Mouse (Mus musculus): Measurements from ENCODE around the gene Ttc39a. TPM values are rescaled to one million over a fixed set of nuclear protein-coding genes. Genes with fewer than 3 reads are reported as not detected.

The Ttc39a gene
- total RNA-seq, 2 experiments from 2014 or later, result 10.8 to 17.4 TPM

DNA sequence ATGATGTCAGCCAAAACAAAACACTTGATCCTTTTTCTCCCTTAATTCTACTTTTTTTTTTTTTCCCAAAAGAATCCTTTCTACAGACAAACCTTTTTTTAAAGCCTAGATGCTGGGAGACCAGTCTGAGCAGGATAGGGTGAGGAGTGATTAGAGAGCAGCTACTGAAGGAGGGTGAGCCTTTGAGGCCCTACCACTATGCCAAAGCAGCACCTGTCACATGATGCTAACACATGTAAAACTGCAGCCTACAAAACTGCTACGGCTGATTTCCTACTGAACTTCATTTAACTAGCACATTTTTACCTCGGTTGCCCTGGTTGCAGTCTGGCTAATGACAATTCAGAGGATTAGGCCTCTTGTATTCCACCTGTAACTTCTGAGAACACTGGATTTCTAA is 38.5 kb downstream of the Ttc39a start:
- ATAC-seq (replicated peaks; ENCODE audit: low FRiP score, poor library complexity, severe bottlenecking), result peak; percentile 38

DNA sequence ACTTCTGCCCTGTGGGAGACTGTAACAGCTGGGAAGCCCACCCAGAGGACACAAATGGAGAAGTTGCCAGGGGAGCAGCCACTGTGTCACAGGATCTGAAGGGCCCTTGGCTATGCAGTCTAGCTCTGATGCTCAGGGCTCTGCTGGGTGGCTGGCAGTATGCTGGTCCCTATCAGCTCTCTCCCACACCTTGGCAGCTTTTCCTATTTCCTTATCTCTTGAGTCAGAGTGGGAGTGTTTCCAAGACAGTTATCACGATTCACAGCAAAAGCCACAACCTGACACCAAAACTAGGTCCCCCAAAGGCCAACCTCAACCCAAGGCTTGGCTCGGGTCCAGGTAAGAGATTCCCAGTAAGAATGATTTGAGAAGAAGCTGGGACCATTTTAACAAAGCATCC is 39.0 kb downstream of the Ttc39a start:
- peak; percentile 83 for ATAC-seq (replicated peaks; ENCODE audit: low FRiP score, poor library complexity, severe bottlenecking)

DNA sequence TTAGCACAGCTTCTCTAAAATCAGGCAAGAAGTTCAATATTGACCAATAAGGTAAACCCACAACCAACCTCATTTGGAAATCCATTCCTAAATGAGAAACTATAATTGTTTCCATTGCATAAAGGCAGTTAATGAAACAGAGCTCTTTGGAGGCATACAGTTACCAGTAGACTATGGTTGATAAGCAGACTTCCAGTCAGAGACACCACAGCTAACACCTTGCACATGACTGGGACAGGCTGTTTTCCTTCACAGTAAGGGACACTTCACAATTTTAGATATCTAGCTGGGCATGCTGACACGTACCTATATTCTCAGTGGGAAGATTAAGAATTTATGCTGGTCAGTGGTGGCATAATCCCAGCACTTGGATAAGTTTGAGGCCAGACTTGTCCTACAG is 39.5 kb downstream of the Ttc39a start:
- peak; percentile 46 for ATAC-seq (replicated peaks; ENCODE audit: low FRiP score, poor library complexity, severe bottlenecking)

DNA sequence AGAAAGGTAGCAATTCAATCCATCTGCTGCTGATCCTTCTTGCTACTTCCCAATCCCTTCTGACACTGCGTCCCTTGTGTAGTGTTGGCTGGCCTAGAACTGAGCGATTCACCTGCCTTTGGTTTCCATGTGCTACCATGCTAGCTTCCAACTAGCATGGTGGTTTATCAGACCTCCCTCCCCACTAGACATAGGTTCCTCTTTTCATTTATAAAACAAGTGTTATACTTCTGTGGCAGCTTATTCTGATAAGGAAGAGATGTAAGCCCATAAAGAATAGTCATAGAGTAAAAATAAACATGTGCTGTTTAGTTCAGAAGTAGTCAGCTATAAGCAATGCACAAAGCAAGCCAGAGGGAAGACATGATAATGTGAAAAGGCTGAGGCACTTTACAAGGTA is 42.1 kb downstream of the Ttc39a start:
- ATAC-seq (replicated peaks; ENCODE audit: low FRiP score, poor library complexity, severe bottlenecking), result no peak

DNA sequence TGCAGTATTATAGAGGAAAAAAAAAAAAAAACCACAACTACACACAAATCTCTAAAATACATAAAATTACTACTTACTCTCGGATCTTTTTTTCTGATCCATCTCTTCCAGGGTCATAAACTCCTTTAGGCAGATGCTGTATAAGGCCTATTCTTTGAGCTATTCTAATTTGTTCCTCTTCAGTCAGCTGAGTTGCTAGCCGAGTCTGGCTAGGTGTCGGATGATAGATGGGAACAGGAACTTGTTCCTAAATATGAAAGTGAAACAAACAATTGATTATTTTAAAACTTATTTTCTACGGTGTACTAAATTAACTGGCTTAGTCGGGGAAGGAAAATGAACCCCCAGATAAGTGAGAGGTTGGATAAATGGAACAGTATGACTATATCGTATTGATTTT is 50.4 kb downstream of the Ttc39a start:
- ATAC-seq (replicated peaks; ENCODE audit: low FRiP score, poor library complexity, severe bottlenecking), result no peak

DNA sequence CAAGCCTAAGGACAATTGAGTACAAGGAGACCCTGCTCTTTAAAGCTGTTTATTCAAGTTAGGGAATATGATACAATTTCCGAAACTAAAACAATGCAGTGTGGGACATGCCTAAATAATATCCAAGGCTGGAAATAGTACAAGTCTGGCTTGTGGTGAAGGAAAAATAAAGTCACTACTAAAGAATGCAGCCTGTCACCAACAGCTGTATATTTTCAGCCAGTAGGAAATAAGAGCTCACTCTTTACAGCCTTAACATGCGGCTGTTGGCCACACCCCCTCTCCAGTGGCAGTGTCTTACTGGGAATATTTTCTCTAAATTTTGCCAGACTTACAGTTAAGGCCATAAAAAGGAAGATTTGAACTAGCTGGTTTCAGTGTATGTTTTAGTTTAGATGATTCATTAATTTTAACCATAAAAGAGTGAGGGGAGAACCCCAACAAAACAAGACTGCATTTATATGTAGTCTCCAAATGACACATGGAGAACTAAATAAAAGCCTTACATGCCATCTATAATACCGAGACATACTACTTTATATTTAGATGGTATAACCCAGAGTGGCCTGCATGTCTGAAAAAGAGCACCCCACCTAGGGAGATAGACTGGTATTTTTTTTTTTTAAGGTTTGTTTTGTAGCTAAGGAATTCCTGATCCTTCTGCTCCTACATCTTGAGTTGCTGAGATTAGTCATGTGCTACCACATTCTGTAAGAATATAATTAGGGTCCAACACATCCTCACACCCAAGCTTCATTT is 54.2 kb downstream of the Ttc39a start:
- no peak for ATAC-seq (replicated peaks; ENCODE audit: low FRiP score, poor library complexity, severe bottlenecking)

DNA sequence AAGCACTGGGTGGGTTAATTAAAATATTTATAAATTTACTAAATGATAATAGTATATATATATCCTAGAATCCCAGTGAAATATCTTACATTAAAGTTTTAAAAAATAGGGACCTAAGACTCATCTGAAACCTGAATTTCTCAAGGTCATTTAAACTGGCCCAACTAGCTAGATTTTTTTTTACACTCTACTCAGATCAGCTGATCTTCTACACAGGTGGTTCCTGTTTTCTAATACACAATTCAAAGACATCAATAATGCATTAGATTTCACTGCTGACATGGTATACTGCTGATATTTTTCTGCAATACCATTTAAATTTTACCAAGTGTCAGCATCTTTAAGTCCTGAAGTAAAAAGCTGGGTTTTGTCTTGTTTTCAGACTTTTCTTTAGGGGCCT is 57.5 kb downstream of the Ttc39a start:
- no peak for ATAC-seq (replicated peaks; ENCODE audit: low FRiP score, poor library complexity, severe bottlenecking)

DNA sequence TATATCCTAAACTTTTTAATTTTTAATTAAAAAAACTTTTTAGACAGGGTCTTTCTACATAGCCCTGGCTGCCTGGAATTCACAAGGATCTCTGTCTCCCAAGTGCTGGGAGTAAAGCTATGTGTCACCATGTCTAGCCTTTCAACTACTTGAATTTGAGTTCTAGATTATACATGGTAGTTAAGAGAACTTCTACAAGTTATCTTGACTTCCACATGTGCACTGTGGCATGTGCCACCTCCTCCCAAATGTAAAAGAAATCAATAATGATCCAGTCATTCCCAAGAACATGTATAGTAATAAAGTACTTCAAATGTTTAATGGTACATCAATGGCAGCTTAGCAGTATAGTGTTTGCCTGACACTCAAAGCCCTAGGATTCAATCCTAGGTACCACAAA is 61.3 kb downstream of the Ttc39a start:
- peak; percentile 72 for ATAC-seq (replicated peaks; ENCODE audit: low FRiP score, poor library complexity, severe bottlenecking)

DNA sequence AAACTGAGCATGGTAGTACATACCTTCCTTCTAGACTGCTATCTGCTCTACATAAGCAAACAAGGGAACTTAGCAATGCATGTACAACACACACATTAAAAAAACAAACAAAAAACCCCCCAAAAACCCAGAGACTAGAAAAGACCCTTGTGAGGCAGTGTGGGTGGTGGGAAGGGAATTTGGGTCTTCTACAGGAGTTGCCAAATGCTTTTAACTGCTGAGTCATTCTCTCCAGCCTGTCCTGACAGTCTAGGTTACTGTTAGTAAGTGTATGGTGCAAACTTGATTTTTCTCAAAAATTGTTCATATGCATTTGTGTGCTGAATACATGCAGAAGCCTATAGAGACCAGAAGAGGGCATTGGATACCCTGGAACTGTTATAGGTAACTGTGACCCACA is 65.2 kb downstream of the Ttc39a start:
- ATAC-seq (replicated peaks; ENCODE audit: low FRiP score, poor library complexity, severe bottlenecking), result no peak

DNA sequence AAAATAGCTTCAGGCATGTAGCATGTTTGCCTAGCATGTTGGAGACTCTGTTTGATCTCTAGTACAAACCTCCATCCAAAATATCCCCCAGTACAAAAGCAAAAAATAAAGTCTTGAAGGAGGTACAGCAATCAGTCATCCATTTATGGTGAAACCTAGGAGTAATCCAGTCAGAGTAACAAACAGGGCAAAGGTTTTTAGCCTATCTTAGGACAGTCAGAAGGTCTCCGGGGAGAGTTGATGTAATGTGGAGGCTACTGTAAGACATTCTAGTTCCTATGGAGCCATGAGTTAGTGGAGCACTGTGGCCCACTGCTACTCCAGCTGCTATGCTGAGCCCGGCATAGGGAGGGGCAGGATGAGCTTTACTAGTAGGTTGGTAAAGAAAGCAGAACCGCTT is 66.1 kb downstream of the Ttc39a start:
- ATAC-seq (replicated peaks; ENCODE audit: low FRiP score, poor library complexity, severe bottlenecking), result no peak

DNA sequence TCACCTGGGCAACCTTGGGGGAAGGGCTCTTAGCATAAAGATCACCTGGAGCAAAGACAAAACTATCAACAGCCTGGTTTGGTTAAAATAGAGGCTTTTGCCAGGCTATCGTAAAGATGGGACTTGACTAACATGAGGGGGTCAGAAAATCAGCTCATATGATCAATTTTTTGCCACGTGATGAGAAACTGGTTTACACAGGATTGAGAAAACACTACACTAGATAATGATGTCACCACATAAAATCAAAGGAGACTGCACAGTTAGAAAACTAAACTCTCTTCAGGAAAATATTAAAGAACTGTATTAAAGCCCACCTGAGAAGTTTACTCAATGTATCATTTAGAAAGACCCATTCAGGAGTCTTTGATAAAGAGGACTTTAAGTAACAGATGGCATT is 68.7 kb downstream of the Ttc39a start:
- no peak for ATAC-seq (replicated peaks; ENCODE audit: low FRiP score, poor library complexity, severe bottlenecking)

DNA sequence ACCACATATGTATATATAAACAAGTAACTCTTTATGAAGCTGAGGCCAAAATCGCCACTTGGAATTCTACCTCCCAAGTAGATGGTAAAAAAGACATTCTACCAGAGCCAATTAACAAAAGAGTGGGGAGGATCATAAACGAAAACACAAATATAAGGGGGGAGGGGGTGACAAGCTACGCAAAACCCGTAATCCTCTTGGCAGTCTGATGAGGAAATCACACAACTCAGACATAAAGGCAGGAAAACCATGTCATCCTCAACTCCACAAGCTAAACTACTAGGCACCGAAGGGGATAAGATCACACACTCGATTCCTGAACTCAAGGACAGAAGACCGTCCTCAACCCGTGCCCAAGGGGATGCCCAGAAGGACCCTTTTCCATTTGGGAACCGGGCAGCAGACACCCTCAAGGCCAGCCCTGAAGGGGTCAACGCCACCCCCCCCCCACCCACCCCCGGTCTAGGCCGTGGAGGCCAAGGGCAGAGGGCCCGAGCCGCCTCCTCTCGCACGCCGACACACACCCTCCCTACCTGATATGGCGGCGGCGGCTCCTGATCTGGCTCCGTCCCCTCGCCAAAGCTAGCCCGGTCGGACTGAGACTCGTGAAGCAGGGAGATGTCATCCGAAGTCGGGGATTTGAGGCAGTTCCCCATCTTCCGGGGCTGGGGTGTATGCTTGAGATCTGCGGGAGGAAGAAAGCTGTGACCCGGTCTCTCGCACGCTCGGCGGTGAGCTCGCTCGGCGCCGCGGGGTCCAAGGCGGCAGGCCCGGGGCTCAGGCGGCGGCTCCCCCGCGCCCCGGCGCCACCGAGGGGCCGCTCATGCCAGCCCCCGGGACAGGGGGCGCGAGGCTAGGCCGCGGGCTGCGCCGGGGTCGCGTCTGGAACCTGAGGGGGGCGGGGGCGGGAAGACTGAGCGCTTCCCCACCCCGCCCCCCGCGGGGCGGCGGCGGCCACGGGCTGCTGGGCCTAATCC is 69.4 kb downstream of the Ttc39a start:
- peak; percentile 72 for ATAC-seq (replicated peaks; ENCODE audit: low FRiP score, poor library complexity, severe bottlenecking)

DNA sequence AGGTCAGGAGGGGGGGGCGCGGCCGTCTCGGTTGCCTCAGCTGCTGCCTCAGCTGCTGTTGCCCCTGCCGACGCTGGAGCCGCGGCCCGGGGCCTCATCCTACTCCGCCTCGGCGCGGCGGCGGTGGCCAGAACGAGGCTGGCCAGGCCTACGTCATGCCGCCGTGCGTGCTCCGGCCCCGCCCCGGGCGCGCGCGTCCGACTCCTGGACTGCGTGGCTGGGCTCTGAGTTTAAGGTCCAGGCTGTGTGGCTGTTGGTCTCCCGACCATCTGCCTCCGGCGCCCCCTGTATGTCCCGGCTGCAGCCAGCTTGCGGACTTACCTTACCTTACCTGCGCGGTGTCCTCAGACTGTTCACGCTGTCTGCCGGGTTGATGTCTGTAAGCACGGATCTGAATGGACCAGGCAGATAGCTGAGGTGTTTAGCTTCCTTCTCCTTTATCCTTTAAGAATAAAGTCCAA is 70.2 kb downstream of the Ttc39a start:
- peak; percentile 88 for ATAC-seq (replicated peaks; ENCODE audit: low FRiP score, poor library complexity, severe bottlenecking)

DNA sequence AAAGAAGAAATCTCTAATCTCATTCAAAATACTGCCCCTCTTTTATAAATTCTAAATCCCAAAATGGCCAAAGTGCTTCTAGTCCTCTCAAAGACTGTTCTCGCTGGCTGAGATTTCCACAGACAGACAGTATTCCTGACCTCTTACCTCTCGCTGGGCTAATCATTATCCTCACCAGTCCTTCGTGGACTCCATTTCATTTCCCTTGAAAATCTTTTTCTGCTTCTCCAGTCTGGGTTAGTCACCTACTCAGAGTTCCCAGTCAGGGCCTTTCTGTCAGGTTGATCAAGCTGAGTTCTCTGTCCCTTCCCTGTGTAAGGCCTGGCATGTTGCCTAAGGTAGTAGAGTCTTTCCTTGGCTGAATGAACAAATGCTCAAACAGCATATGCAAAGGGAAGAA is 71.0 kb downstream of the Ttc39a start:
- ATAC-seq (replicated peaks; ENCODE audit: low FRiP score, poor library complexity, severe bottlenecking), result no peak

DNA sequence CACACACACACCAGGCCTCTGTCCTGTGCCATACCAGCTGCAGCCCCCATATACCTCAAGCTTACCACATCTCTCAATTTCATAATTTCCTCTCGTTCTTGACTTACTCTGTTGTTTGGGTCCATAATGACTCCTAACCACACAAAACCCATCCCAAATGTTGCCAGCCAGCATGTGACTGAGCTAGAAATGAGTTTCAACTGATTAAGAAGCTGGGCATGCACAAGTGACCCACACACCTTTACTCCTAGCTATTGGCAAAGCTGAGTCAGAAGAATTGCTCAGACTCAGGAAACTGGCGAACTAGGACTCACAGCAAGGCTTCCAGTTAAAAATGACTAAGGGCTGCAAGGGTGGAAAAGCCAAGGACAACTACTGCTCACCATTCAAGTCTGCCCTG is 75.0 kb downstream of the Ttc39a start:
- ATAC-seq (replicated peaks; ENCODE audit: low FRiP score, poor library complexity, severe bottlenecking), result no peak

DNA sequence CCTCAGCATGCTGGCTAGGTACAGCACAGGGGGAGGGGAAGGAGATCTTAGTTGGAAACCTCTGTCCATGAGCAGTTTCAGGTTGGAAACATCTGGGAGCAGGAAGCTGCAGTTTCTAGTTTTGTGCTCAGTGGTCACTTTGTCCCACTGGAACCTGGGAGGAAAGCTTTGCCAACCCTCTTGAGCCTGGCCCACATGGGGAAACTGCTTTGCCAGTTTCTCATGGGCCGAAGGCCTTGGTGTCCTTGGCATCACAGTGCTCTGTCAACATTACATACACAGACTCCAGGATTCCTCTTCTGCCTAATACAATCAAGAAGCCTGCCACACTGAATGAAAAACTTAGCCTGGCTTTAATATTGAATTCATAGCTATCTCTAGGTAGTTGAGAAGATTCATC is 76.3 kb downstream of the Ttc39a start:
- ATAC-seq (replicated peaks; ENCODE audit: low FRiP score, poor library complexity, severe bottlenecking), result no peak

DNA sequence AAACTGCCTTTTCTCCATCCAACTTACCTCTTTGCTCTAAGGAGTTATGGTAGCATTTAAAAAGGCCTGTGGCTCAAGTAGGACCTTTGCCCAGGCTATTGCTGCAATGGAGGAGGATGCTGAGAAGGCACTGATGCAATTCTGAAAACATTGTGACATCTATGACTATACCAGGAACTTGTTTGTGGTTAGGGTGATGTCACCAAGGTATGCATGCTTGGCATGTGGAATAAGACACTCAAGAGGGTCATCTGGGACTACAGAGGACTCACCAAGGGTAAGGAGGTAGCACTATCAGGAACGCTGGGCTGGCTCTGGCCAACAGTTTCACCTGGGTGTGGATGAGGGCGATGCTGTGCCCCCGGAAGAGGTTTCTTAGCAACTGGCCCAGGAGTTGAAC is 78.2 kb downstream of the Ttc39a start, which contains the start of gene Rnf11:
Gene Rnf11, minus strand, starts transcription at position 108 of the 400 bp plus-strand sequence.
- ATAC-seq (replicated peaks; ENCODE audit: low FRiP score, poor library complexity, severe bottlenecking), result no peak

DNA sequence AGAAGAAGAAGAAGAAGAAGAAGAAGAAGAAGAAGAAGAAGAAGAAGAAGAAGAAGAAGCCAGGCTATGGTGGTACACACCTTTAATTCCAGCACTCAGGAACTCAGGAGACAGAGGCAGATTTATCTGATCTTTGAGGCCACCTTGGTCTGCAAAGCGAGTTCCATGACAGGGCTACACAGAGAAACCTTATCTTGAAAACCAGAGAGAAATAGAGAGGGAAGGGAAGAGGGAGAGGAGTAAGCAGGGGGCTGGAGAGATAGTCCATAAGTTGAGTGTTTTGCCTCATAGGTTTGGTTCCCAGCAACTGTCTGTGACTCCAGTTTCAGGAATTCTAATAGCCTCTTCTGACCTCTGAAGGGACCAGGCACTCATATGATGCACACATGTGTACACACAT is 82.4 kb downstream of the Ttc39a start:
- no peak for ATAC-seq (replicated peaks; ENCODE audit: low FRiP score, poor library complexity, severe bottlenecking)

DNA sequence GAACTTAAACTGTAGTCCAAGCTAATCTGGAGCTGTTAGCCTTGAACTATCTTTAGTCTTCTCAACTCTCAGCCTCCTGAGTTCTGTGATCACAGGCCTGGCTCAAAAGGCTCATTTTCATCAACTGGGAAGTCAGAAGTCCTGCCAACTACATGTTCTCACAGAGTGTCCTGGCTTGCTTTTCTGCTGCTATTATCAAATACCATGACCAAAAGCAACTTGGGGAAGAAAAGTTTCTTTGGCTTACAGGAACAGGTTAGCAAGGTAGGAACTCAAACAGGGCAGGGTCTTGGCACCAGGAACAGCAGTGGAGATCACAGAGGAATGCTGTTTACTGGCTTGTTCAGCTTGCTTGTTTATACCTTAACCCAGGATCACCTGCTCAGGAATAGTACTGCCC is 87.2 kb downstream of the Ttc39a start:
- ATAC-seq (replicated peaks; ENCODE audit: low FRiP score, poor library complexity, severe bottlenecking), result no peak
